Mouse (Mus musculus): ENCODE data around the gene Hoxa2.

Gene Hoxa2

GRCm38 (mm10) chr6:52121173-52121572 is 43.5 kb downstream of the Hoxa2 start:
- DNase-seq: no peak

- DNase-seq: no peak
Measured at GRCm38 (mm10) chr6:52118903-52119635, 45.6 kb downstream of the Hoxa2 start.

- no peak for DNase-seq
Measured at GRCm38 (mm10) chr6:52115899-52116298, 48.7 kb downstream of the Hoxa2 start.
